Mouse (Mus musculus) G1E-ER4 (cell line): ENCODE measurements around the gene Fam20c. TPM values are rescaled to one million over a fixed set of nuclear protein-coding genes. Genes with fewer than 3 reads are reported as not detected.

Experiments used
- GATA1 ChIP-seq: IDR thresholded peaks from one replicate; pipeline ENCODE4 v1.8.0; 2012; ENCODE audit warnings: low read length, inconsistent platforms
- polyA plus RNA-seq: library from polyadenylated mRNA; stranded (reverse); fragments of >175 nt; gene quantifications from 2 replicates; pipeline ENCODE4 v1.2.3, GENCODE M21; 2012

Fam20c gene
- polyA plus RNA-seq, 1 experiment, result 0.01 TPM

DNA sequence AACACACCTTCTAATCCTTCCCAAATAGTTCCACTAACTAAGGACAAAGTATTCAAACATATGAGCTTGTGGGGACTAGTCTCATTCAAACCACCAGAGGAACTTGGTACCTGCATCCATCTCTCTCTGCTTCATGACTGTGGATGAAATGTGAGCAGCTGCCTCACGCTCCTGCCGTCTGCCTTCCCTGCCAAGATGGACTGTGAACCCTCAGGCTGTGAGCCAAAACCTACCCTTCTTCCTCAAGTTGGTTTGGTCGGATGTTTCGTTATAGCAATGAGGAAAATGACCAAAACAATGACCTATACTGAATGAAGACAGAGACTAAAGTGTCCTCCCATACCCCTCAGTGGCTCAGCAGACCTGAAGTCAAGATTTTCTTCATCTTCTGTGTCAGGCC, 86.7 kb downstream of the Fam20c start:
- TF ChIP-seq GATA1, result no peak

DNA sequence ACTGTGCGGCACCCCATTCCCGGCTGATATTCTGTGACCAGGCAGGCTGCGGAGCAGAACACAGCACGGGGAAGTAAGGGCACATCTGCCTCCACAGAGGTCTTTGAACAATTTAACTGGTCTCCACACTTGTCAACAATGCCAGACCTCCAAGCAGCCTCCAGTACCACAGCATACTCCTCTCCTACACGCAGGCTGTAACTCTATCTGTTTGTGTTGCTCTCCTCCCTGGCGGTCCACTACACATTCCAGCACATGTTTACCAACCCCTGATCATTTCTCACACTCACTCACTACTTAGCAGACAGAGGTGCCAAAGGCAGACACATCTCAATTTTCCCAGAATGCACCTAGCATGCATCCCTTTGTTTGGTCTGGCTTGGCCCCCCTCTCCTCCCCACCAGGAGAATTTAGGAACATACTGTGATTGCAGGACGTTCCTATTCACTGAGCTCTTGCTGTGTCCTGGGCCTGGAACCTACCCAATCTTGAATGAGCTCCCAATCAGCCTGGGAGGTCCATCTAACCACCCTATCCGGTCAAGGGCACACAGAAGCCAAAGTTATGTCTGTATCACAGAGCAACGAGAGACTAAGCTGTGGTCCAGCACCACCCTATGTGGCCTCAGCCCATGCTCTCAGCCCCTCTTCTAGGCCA, 89.0 kb downstream of the Fam20c start:
- TF ChIP-seq GATA1, result no peak

DNA sequence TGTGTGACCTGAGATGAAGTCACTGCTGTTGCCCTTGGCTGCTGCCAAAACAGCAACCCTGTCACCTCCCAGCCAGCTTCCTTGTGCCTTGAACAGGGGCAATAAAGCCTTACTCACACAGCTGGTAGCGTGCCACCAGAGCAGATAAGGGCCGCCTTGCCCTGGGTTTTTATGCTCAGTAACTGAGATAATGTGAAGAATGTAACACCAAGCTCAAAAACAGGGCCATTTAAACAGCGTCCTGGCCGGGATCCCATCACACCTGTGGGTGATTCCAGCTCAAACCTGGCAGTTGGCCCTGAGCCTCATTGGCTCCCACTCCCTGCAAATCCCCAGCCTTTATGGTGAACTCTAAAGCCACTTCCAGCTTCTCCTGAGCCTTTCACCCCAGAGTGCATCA, 92.2 kb downstream of the Fam20c start:
- no peak for TF ChIP-seq GATA1

DNA sequence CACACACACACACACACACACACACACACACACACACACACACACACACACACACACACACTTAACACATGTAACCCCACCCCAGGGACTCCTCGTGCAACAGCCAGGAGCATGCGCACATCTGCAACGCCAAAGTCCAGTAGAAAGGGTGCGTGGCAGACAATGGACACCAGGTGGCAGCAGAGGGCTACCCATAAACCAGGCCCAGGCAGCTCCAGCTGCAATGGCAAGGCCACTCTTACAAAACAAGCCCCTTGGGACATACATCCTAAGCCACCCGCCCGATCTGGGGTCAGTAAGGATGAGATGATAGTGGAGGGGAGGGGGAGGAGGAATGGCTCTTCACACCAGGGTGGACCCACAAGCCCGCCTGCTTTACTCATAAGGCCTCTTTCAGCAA, 93.8 kb downstream of the Fam20c start:
- TF ChIP-seq GATA1, result no peak

DNA sequence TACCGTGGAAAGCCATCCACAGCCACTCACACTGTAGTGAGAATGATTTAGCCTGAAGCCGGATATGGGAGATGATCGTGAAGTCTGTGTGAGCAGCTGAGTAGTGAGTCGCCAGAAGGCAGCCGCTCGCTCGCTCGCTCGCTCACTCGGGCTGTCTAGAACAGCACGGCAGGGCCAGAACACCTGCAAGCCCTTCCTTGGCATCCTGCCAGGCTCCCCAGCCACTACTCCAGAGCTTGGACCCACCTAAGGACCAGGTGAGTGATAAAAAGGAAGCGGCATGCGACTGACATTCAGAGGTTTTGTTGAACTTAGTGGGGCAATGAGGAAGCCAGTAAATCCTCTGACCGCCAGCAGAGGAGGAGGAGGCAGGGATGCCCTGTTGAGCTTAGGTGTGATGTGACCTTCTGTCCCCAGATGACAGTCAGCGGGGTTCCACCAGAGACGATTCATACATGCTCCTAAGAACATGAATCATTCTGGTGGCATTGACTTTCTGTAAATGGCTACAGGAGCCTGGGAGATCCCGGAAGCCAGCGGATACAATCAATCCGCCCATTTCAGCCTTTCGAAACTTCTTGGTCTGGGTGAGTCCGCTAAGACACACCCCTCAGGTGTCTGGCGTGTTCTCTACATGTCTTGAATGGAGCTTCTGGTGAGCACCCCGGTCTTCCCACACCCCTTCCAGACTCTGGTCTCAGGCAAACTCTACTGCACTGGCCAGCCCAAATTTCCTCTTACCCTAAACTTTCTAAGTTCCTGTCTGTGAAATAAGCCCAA, 95.6 kb downstream of the Fam20c start:
- TF ChIP-seq GATA1, result no peak

DNA sequence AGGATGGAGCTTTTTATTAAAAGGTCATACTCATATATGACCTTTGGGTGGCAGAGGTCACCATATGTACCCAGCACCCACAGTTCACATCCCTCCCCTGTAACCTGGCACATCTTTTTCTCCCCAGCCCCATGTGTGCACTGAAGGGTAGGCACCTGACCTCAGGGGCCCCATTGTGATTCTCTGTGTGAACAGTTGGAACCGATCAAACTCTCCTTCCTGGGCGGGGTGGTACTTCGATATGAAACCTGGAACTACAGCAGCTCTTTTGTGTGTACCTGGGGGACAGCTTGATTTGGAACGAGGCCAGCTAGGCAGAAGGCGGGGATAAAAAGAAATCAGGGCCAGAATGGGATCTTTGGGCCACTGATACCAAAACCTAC, 96.1 kb downstream of the Fam20c start:
- no peak for TF ChIP-seq GATA1

DNA sequence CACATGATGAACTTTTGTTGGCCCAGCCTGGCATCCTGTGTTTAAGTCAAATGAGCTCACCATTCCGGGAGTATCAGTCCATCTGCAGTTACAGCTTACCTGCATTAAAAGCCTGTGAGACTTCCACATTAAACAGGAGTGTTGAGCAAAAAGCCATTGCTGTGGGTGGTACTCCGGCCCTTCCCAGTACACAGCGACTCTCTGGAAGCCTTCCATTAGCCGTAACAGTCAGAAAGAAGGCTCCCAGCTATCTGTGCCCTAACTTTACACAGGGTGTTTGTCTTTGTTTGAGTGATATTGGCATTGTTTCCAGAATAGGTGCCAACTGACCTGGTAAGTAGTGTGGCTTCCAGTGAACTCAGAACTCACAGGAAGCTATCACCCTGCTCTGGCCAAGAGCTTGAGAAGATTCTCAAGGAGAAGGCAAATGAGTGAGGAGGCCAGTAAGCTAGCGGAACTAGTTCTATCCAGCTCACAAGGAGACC, 97.0 kb downstream of the Fam20c start:
- TF ChIP-seq GATA1, result no peak

DNA sequence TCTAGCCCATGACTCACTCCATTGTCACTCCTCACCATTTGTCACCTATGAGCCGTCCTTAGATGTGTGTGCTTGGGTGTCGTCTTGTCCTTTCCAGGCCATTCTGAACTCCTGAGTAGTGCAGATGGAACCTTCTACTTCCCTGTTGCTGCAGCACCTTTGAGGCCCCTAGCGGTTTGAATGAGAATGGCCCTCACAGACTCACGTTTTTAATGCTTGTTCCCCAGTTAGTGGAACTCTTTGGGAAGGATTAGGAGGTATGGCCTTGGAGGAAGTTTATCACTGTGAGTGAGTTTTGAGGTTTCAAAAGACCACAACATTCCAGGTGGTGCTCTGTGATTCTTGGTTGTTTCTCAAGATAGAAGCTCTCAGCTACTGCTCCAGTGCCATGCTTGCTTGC, 97.8 kb downstream of the Fam20c start:
- no peak for TF ChIP-seq GATA1

DNA sequence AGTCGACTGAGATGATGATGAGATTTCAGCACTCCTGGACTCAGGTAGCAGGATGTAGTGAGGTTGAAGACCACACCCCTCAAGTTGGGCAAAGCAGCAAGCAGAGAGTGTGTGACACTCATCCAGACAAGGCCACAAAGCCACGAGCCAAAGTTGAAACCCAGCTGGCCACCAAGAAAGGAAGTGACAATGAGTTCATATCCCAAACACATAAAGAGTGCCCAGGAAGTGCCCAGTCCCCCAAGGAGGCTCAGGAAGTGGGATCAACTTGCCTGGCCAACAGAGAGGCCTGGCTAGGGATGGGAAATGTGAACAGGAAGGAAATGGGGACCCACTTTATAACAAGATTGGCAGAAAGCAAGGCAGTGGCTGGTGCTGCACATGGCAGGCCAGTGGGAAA, 99.0 kb downstream of the Fam20c start:
- TF ChIP-seq GATA1, result no peak

DNA sequence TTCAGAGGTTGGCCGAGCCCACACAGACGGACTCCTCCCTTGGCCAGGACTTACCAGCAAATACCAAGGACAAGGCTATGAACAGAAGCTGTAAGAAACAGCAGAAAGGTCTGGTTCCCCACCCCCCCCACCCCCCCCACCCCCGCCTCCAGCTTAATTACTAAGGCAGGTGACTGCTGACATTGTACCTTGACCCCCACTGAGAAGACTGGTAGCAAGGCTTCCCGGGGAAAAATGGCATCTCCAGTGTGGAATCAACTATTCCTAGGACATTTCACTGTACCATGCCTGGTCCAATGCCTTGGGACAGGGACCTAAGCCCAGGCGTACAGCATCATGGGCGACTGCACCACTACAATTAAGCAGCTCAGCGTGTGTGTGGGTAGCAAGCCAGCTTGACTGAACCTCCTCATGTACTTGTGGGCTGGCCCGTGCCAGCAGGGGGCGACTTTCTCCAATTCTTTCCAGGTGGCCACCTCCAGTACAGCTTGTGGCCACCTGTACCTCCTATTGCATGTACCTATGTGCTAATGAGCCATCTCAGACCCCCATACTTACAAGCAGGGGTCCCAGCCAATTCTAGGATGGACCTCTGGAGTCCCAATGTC, 102.8 kb downstream of the Fam20c start:
- no peak for TF ChIP-seq GATA1

DNA sequence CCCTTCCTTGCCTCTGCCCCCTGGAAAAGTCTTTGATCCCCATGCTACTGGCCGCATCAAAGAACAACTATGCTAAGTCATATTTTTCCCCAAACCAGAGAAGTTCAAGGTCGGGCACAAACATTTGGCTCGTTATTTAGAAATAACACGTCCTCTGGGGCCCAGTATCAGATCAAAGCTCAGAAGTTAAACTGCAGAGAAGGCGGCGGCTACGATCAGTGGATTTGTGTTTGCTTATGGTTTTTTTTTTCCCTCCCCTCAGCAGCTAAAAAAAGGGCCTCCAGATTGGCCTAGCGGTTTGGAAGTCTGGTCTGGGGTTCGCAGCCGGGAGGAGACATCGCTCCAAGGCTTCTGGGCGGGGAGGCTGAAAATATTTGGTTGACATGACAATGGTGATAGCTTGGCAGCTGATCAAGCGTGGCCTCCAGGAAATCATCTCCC, 103.5 kb downstream of the Fam20c start:
- no peak for TF ChIP-seq GATA1

Other genes with a start within 250 kb of the Fam20c start
- gene 1700123K08Rik, start 189.8 kb upstream of the Fam20c start, polyA plus RNA-seq, result not detected in 2 replicates
- 0.73 and 0.91 TPM in 2 replicates for gene Zfp68, start 134.8 kb upstream of the Fam20c start, polyA plus RNA-seq
- 0.36 and 0.68 TPM in 2 replicates for gene A430033K04Rik, start 131.7 kb upstream of the Fam20c start, polyA plus RNA-seq
- gene Gm5294, start 65.6 kb downstream of the Fam20c start, polyA plus RNA-seq, result not detected in 2 replicates
- gene Pdgfa, start 242.9 kb downstream of the Fam20c start, polyA plus RNA-seq, result not detected in 2 replicates